Mouse (Mus musculus): ENCODE results near the gene Cd24a.

Gene Cd24a

GRCm38 (mm10) chr10:43581260-43581659, 3.2 kb downstream of the Cd24a start:
- no peak for DNase-seq (ENCODE audit: low read depth, low spot score)

GRCm38 (mm10) chr10:43584538-43584937, 6.5 kb downstream of the Cd24a start:
- DNase-seq (ENCODE audit: low read depth, low spot score) = no peak

DNA sequence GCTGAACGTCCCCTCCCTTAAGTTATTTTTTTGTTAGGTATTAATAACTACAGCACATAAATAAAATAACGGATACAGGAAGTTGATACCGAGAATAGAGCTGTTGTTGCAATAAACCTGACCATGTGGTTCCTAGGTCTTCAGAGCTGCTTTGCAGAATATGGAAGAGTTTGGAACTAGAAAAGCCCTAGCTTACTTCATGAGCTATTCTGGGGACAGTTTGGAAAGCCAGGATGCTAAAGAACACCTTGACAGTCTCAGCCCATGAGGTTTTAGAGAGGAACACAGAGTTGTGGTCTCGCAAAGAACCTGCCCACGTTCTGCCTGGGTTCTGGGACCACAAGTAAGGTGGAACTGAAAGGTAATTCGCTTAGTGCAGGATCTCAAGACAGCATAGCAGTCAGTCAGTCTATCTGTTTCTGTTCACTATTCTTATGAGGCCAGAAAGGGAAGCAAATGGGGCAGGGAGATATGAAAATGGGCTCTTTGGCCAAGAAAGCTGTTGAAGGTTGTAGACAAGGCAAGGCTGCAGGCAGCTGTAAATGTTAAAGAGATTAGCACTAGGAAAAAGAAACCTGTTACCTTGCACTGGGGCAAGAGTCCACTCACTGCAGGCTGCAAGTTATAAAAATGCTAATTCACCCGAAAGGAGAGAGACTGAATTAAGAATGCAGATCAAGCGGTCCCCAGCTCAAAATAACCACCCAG, 10.5 kb downstream of the Cd24a start:
- DNase-seq (ENCODE audit: low read depth, low spot score) = no peak

DNA sequence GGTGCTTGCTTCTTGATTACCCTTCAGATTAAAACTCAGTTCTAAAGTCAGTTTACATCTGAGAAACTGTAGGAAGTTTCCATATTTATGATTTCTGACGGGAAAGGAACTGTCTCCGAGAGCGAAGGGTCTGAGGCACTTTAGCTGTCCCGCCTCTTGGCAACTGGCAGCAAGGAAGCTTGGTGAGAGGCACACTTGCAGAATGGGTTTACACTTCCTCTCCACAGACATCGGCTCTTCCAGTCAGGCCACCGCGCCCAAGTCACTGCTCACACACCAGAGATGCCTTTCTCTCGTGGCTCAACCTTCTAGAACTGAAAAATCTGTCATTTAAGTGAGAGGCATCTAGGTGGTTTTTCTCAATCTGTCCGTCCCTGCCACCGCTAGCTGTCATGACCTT, 13.4 kb downstream of the Cd24a start:
- no peak for DNase-seq (ENCODE audit: low read depth, low spot score)

DNA sequence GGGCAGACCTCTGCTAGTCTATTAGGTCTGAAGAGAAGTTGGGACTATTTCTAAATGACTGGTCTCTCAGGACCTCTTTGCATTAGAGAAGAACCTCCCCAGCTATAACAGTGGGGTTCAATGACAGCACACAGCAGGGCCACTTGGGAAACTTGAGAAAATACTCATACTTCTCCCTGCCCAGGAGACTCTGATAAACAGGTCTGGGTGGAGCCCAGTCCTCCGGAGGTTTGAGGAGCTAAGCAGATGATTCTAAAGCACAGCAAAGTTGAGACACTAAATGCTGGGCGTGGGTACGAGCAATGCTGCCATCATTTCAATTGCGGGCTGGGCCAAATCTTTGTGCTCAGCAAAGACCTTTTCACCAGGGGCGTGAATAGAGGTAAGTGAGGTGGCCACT, 15.1 kb downstream of the Cd24a start:
- no peak for DNase-seq (ENCODE audit: low read depth, low spot score)

- no peak for DNase-seq (ENCODE audit: low read depth, low spot score)
Measured at GRCm38 (mm10) chr10:43594187-43594586, 16.1 kb downstream of the Cd24a start.

DNA sequence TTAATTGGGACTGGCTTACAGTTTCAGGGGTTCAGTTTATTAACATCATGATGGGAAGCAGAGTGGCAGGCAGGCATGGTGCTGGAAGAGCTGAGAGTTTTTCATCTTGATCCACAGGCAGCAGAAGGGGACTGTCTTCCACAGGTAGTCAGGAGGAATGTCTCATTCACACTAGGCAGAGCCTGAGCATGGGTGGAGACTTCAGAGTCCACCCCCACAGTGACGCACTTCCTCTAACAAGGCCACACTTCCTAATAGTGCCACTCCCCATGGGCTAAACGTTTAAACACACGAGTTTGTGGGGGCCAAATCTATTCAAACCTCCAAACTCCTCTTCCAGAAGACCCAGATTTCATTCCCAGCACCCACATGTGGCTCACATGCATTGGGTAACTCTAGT, 16.8 kb downstream of the Cd24a start:
- DNase-seq (ENCODE audit: low read depth, low spot score) = no peak

GRCm38 (mm10) chr10:43598067-43598726, 20.1 kb downstream of the Cd24a start:
- DNase-seq (ENCODE audit: low read depth, low spot score) = no peak

GRCm38 (mm10) chr10:43601039-43601438, 23.0 kb downstream of the Cd24a start:
- no peak for DNase-seq (ENCODE audit: low read depth, low spot score)

DNA sequence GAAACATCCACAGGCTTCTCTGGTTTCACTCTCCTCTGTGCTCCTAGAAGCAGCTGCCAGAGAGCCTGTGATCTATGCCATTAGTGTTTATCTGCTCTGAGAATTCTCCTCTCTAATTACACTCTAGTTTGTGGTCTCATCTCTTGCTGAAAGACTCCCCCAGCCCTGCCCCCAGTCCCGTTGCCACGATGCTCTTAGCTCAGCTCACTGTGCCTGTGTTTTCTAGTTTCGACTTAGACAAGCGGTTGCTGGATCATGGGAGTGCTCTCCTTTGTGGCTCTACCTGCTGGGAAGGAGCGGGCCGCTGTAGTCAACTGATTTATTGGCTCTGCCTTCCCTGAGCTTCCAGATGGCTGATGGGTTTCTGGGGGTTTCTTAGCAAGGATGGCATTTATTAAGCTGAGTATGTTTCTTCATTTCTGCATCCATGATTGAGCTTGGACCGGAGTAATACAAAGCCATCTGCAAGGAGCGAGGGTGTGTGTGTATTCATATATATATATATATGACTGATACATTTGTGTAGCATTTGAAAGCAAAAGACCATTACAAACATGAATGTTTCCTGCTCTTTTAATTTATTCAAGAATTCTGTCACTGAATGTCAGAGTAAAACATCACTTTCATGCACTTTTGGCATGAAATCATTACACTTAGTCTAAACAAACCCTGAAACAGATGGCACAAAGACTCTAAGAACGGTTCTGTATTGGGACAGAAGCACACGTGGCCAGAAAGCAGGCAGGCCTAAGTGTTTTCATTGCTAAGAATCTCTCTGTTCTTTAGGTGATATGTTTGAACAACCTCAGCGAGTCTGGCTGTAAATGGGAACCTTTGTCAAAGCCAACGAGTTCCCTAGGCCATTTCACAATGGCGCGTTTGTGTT, 23.7 kb downstream of the Cd24a start:
- DNase-seq (ENCODE audit: low read depth, low spot score) = no peak

DNA sequence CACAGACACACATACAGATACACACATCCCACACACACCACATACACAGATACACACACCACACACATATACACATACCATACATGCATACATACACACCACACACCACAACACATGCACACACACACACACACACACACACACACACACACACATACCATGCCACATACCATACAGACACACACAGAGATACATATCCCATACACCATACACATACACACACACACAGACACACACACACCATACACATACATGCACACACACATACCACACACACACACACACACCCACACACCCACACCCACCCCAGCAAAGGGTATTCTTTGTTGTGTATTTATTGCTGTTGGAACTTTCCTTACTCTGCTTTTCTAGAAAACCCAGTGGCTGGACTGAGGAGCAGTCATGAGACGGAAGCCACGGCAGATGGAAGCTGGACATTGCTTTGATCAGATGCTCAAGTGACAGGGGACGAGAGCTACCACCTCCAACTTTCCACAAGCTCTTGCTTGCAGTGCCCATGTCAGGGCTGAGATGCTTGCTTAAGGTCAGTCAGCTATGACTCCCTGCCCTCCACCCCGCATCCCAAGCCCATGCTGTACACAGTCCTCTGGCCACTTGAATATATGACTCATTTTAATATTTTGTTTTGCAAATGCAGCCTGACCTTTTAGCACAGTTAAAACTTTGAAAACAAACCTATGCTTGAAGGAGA, 26.0 kb downstream of the Cd24a start:
- no peak for DNase-seq (ENCODE audit: low read depth, low spot score)

GRCm38 (mm10) chr10:43604687-43605250, 26.7 kb downstream of the Cd24a start:
- no peak for DNase-seq (ENCODE audit: low read depth, low spot score)

GRCm38 (mm10) chr10:43605901-43606300, 27.8 kb downstream of the Cd24a start:
- DNase-seq (ENCODE audit: low read depth, low spot score) = no peak

- peak; percentile 42 for DNase-seq (ENCODE audit: low read depth, low spot score)
Measured at GRCm38 (mm10) chr10:43609507-43609906, 31.4 kb downstream of the Cd24a start.

DNA sequence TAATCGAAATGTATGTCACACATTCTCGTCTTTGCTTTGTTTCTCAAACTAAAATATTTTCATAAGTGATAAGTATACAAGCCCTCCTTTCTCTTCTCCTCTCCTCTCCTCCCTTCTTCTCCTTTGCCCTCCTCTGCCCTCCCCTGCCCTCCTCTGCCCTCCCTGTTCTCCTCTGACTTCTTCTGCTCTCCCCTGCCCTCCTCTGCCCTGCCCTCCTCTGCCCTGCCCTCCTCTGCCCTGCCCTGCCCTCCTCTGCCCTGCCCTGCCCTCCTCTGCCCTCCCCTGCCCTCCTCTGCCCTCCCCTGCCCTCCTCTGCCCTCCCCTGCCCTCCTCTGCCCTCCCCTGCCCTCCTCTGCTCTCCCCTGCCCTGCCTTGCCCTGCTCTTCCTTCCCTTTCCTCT, 31.9 kb downstream of the Cd24a start:
- DNase-seq (ENCODE audit: low read depth, low spot score) = no peak

DNA sequence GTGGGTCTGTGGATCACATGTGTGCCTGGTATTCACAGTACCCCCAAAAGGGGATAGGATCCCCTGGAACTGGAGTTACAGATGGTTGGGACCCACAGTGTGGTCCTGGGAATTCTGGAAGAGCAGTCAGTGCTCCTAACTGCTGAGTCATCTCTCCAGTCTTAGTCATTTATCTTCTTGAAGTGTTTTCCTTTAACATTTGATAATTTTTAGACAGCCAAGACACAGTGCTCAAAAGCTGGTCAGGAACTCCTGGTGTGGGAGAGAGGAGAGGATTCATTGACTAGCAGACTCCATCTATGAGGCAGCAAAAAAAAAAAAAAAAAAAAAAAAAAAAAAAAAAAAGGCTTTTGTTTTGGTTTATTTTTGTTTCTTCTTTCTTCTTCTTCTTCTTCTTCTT, 33.0 kb downstream of the Cd24a start:
- DNase-seq (ENCODE audit: low read depth, low spot score) = no peak

- no peak for DNase-seq (ENCODE audit: low read depth, low spot score)
Measured at GRCm38 (mm10) chr10:43619059-43619531, 41.0 kb downstream of the Cd24a start.

DNA sequence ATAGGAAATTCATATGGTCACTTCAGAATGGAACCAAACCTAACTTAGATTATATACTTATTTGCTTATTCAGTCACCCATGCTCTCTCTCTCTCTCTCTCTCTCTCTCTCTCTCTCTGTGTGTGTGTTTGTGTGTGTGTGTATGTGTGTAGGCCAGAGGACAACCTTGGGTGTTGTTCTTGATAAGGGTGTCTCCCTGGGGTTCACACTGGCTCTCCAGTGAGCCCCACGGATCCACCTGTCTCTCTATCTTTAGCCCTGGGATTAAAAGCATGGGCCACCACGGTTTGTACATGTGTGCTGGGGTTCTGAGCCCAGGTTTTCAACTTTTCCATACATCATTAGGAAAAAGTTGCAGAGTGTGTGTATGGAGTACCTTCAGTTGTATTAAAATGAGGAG, 41.9 kb downstream of the Cd24a start:
- DNase-seq (ENCODE audit: low read depth, low spot score) = no peak

- DNase-seq (ENCODE audit: low read depth, low spot score) = no peak
Measured at GRCm38 (mm10) chr10:43623510-43623909, 45.4 kb downstream of the Cd24a start.

- DNase-seq (ENCODE audit: low read depth, low spot score) = no peak
Measured at GRCm38 (mm10) chr10:43624362-43624761, 46.3 kb downstream of the Cd24a start.

DNA sequence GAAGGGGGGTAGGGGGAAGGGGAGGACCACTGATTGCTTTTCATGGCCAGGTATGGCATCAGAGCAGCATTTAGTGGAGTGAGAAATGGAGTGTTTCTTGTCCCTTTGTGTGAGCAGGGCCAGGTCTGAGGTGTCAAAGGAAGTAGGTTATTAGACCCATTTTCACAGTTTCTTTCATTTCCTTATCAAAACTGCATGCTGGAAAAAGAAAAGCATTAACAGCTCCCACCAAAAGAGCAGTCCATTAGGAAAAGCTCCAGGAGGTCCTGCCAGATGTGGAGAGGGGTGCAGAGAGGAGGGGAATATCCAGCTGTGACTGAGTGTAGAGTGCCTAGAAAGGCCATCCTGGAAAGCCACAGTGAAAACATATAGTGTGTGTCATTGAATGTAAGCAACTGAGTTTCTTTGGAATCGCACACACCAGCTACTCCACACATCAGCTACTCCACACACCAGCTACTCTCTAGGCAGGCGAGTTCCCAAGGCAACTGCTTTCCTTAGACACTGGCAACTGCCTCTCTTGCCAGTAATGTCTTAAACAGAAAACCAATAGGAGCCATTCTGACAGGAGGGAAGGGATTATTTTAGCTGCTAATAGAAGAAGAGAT, 46.8 kb downstream of the Cd24a start:
- no peak for DNase-seq (ENCODE audit: low read depth, low spot score)

Data from skeletal muscle tissue, adult 2 months (tissue).